7 mouse cellular contexts compared by ENCODE assay signal in the genomic region with DNA sequence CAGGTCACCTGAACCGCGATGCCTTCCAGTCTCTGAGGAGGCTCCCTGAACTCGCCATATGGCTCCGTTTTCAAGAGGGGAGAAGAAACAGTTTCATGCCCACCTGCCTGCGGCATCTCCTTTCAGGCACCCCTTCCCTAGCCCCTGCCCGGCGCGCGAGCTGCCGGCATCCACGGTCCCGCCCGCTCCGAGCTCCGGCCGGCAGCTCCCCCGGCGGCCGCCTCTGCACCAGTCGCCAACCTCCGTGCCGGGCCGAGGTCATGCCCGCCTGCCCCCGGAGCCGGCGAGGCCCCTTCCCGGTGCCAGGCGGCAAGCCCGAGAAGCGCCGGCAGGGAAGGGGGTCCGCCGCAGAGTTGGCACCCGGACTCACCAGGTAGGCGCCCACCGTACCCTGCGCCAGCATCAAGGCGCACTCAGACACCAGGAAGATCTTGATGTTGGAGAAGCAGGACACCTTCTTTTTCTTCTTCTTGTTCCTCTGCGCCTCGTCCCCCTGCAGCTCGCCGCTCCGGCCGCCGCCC. TPM values are rescaled to one million over a fixed set of nuclear protein-coding genes. Genes with fewer than 3 reads are reported as not detected.
A peak's percentile ranks its signal among the peaks of the same experiment; 100 is the strongest.
DNase-seq lines count a peak whose midpoint lies in the region; ATAC-seq and TF ChIP-seq lines count a peak whose summit lies in the region.

No protein-coding gene starts in this region.

- ATAC-seq in Patski = peak; percentile 79
- ATAC-seq in frontal cortex, adult (ENCODE audit: low TSS enrichment) = peak; percentile 38
- ATAC-seq in hindbrain, embryonic 11.5 days (ENCODE audit: low FRiP score) = peak; percentile 72

- in situ Hi-C loops in Patski (cut with MboI; ENCODE audit: low pct_unique_long_range_greater_than_20kb) = loop anchor here (5.0 kb wide), 1 partner anchor 137 kb away; no protein-coding TSS in a partner anchor

- no peaks in the 10 kb centered on the region for H3K9me3 ChIP-seq in hindbrain, embryonic 11.5 days (ENCODE audit: control insufficient read depth, low read length)

- H3K36me3 ChIP-seq in hindbrain, embryonic 11.5 days (ENCODE audit: control insufficient read depth, insufficient read depth, low read length) = no peaks in the 10 kb centered on the region

- POLR2A ChIA-PET in Patski (lab: Charles Lee) = interaction anchor here (0.8 kb wide), 1 partner anchor 129 kb away, joined by 4 read pairs; no protein-coding TSS in a partner anchor

- H3K4me2 ChIP-seq in hindbrain, embryonic 11.5 days (replicated peaks; ENCODE audit: low read depth, low read length) = peak overlapping the region; percentile 99

- peak overlapping the region; percentile 68 for H3K9ac ChIP-seq in hindbrain, embryonic 11.5 days (ENCODE audit: low read depth, low read length)

- WGBS in hindbrain, embryonic 11.5 days = under 1% methylated on average over 45 of the region's 46 CpGs

- no peaks in the 10 kb centered on the region; the same call in 1 of the 2 replicates for H3K4me1 ChIP-seq in hindbrain, embryonic 11.5 days (replicated peaks; ENCODE audit: control insufficient read depth, insufficient read depth, low read length)

- CTCF ChIA-PET in Patski (lab: Charles Lee) = interaction anchor here (1.2 to 2.6 kb wide), 3 partner anchors 125 to 182 kb away, joined by 3 to 10 read pairs (median 3); no protein-coding TSS in a partner anchor

- no peak for DNase-seq in Patski (ENCODE audit: low read depth, low spot score)
- DNase-seq in cerebellum, adult 18-20 months = peak; percentile 66 to 81
- DNase-seq in hindbrain, embryonic 11.5 days (ENCODE audit: low spot score) = peak; percentile 70
- peak; percentile 21 to 49 for DNase-seq in layer of hippocampus, postnatal 14 days (ENCODE audit: low spot score in 2 of 2)
- peak; percentile 35 for DNase-seq in lung, postnatal 25 days (ENCODE audit: low spot score)
- DNase-seq in right cerebral cortex, postnatal 10 days (ENCODE audit: low spot score in 2 of 2) = peak; percentile 36 to 51

- peak; percentile 84 for TF ChIP-seq CTCF in Patski (IDR thresholded peaks at IDR 0.05)

- peak overlapping the region; percentile 77 for H3K4me3 ChIP-seq in hindbrain, embryonic 11.5 days (ENCODE audit: low read depth, low read length)

- H3K27ac ChIP-seq in hindbrain, embryonic 11.5 days (ENCODE audit: low read depth, low read length) = peak overlapping the region; percentile 77

- no peaks in the 10 kb centered on the region for H3K27me3 ChIP-seq in Patski
- H3K27me3 ChIP-seq in hindbrain, embryonic 11.5 days (ENCODE audit: control insufficient read depth, insufficient read depth, low read length) = peaks cover 12% of the 10 kb centered on the region

RNA-seq across cellular contexts. Expression of gene Slco3a1, which starts 0.5 kb away (rescaled TPM):
- 25.3 TPM for polyA plus RNA-seq in Patski (2021)
- polyA plus RNA-seq in hindbrain, embryonic 11.5 days (2014; fragmentation: Nextera tagmentation; extraction: Ambion mirVana) = 7.9 and 10.4 TPM in 2 replicates
- 10 to 100 TPM; 67.3 to 69.3 TPM for total RNA-seq in layer of hippocampus, postnatal 14 days (2021)
